Mouse (Mus musculus) kidney, adult 11 months (tissue): ENCODE data around the gene Cd37.
A peak's percentile ranks its signal among the peaks of the same experiment; 100 is the strongest.

Source experiments
- DNase-seq: peaks from one replicate; pipeline ENCODE4 v3.0.0; 2022

Gene Cd37

DNA sequence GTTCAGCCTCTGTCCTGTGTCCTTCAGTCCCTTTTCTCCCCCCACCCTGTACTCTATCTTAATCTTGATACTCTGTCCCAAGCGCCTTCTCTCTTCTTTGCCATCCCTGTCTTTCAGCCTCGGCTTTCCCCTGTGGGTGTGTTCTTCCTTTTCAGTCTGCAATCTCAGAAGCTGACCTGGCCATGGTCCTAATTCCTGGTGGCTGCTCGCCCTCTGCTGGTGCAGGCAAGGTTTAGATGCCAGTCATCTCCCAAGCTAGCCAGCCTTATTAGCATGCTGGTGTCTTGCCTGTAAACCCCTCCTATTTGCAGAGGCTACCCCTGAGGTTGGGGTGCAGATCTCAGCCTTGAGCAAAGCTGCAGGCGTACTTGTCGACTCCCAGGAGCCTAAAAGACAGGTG is 40.5 kb downstream of the Cd37 start:
- peak; percentile 66 for DNase-seq

DNA sequence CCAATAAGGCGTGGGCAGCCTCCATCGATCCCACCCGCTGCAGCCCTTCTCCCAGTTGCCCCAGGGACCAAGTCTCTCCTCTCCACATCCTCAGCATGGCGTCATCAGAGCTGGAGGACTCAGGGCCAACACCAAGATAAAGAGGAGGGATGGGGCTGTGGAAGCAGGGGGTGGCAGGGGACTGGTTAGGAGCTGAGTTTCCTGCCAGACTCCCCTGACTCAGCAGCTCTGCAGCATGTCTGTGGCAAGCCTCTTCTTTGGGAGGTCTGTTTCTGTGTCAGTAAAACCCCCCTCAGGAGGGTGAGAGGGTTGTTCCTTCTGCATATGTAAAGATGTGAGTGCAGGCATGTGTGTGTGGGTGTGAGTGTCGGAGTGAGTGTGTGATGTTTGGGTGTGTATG is 41.9 kb downstream of the Cd37 start:
- DNase-seq: no peak

- no peak for DNase-seq
Observed at GRCm38 (mm10) chr7:45196176-45196535, 42.8 kb downstream of the Cd37 start.

GRCm38 (mm10) chr7:45195341-45196175 is 43.4 kb downstream of the Cd37 start:
- DNase-seq: no peak

DNA sequence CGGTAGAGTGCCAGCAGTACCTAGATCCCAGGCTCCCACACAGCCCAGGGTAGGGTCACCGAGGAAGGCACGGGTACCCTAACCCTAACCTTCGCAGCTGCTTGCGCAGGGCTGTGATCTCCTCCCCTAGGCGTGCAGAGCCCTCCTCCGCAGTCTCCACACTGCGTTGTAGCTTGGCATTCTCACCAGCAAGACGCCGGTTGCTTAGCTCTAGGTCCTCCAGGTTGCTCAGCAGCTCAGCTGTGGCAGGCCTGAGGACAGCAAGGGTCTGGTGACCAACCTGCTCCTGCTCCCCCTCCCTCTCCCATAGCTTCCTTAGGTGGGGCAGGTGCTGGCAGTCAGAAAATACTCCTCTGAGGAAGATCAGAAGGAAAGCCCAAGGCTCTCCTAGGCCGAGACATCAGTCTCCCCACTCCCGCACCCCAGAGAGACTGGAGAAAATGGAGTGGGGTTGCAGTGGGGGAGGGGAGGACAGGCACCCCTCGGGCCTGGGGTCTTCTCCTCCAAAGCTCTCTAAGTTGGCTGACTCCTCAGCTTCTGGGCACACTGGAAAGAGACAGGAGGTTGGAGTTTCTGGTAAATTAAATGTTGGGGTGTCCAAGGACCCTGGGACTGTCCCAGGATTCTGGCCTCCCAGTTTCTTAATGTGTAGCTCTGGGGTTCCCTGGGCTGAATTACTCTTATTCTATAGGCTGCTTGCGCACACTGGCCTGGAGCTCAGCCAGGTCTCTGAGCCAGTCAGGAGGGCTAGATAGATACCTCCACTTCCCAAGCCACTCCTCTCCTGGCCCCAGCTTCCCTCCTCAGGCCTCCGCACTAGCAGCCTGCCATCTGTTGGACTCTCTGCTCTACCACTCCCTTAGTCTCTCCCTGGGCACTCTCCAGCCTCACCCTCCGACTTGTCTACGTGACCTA is 44.8 kb downstream of the Cd37 start:
- DNase-seq: no peak

DNA sequence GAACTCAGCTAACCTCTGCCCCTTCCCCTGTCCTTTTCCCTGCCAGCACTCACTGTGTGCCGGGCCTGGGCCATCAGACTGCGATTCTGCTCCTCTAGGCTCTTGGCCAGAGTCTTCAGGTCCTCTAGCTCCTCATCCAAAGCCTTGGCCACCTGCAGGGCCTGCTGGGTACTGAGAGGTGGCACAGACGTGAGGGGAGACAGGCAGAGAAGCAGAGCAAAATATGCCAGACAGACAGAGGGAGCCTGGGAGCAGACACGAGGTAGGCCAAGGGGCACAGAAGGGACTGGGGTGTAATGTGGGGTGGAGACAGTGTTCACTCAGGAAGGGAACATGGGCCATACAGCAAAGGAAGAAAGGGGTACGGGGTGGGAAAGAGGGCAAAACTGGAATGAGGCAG is 45.5 kb downstream of the Cd37 start:
- no peak for DNase-seq

GRCm38 (mm10) chr7:45192585-45193310 is 46.2 kb downstream of the Cd37 start:
- no peak for DNase-seq

DNA sequence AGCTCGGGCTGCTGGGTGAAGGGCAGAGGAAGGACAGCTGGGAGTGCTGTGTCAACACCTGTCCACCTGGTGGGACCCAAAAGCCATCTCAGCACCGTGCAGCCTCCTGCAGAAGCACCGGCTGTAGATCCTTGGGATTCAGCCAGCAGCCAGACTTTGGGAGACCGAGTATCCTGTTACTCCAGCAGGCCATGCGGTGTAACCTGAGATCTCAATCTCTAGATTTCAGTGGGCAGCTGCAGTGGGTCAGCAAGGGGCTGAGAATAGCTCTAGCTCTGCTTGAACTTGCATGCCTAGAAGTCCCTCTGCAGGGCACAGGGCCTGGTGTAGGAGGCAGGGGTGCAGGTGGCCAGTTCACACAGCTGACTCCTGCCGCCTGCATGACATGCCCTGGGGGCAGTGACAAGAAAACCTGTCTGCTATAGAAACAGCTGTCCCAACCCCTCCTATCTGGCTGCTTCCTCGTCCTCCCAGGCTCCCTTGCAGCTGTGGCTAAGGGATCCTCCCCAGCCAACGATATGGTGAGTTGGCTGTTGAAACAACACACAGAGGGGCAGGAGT is 47.0 kb downstream of the Cd37 start:
- DNase-seq: no peak

DNA sequence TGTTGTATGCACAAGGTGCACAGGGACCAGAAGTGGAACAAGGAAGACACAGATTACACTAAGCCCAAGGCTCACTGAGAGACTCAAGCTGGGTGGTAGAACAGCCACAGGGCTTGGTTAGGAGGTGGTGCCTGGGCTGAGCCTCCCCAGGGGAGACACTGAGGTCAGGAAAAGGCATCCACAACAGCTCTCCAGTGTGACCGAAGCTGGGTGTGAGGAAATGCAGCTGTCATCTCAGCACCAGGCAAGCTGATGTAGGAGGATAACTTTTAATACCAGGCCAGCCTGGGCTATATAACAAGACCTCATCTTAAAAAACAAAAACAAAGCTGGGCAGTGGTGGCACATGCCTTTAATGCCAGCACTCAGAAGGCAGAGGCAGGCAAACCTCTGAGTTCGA is 47.8 kb downstream of the Cd37 start:
- no peak for DNase-seq

DNA sequence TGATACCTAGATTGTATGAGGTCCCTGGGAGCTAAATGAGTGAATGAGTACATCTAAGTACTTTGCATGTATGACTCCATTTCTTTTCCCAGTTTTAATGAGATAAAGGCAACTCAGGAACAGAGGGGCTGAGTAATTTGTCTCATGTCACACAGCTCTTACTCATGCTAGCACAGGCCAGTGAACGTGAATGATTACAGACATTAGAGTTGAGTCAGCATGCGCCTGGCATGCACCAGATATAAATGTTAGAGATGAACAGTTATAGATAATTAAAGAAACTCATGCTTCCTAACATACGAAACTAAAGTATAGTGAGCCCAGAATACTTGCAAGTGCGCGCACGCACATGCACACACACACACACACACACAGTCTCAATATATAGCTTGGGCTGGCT is 48.7 kb downstream of the Cd37 start:
- no peak for DNase-seq

GRCm38 (mm10) chr7:45189600-45189999 is 49.3 kb downstream of the Cd37 start:
- DNase-seq: no peak

DNA sequence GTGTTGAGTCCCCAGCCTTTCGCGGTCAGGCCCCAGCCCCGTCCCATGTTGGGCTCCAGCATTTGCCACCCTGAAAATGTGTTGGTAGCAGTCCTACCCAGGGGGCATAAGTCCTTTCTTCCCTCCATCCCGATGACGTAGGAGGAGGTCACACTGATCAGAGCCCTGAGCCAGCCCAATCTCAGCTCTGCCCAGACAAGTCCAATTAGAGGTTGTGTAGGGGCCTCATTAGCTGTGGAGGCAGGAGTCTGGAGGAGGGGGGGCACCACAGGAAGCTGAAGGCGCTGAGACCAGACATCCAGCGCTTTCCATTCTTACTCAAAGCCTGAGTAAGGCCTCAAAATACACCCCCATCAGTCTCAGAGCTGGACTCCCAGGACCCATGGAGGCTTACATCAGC is 53.0 kb downstream of the Cd37 start:
- DNase-seq: no peak

DNA sequence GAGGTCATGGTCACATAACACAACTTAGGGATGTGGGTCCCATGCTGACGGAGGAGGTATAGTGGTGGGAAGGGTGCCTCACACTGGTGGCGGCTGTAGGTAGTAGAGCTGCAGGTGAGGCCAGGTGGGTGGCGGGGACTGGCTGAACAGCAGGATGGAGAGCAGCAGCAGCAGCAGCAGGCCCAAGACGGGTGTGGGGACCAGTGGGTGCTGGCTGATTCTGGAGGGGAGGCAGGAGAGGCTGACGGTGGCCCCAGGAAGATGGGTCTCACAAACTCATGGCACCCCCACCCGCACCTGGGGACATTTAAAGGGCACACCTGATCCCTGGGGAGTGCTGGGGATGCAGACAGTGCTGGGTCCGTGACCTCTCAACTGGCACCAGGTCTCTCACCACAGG is 55.2 kb downstream of the Cd37 start:
- DNase-seq: no peak
